Mouse (Mus musculus): Measurements from ENCODE around the gene Trhde.

The Trhde gene

DNA sequence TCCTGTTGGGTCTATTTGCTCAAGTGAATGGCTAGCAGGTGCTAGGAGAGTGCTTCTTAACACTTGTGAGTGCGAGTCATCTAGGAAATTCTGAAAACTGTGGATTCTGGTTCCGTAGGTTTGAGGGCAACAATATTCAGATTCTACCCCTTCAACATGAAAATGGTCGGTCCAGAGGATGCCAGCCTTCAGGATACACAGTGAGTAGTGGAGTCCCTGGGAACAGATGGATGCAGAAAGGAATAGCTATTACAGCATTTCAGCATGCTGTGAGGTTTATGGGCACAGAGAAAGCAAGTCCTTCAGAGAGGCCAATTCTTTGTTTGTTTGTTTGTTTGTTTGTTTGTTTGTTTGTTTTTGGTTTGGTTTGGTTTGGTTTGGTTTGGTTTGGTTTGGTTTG lies 65.7 kb downstream of the Trhde start:
- DNase-seq (ENCODE audit: low read depth, low spot score): no peak

DNA sequence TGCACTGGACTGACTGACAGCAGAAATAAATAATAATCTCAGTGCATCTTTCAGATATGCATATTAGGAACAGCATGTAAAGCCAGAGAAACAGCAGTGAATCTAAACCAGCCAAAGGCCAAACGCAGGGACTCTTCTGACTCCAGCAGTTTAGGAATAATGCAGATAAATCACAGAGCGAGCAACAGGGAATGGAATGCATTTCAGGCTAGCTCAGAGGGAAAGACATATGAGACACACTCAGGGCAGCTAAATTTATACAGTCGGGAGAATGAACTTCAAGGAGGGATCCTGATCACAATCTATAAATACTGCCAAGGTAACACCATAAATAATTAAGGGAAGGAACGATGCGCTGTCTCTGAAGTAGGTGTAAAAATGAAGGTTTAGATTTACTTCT lies 66.4 kb downstream of the Trhde start:
- no peak for DNase-seq (ENCODE audit: low read depth, low spot score)

DNA sequence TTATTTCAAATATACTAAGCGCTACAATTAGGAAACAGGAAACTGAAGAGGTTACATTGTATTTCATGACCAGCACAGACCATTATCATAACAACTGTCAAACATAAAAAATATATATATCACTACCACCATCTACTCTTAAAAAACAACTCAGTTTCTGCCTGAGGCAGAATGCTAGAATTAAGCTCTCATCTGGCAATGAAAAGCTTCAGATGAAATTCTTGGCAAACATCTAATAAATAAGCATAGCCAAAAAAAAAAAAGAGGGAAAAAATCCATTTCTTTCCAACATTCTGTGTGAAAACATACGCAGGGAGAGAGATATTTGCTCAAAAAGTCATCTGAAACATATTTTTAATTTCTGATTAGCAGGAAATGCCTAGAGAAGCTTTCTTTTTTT lies 67.0 kb downstream of the Trhde start:
- DNase-seq (ENCODE audit: low read depth, low spot score): no peak

DNA sequence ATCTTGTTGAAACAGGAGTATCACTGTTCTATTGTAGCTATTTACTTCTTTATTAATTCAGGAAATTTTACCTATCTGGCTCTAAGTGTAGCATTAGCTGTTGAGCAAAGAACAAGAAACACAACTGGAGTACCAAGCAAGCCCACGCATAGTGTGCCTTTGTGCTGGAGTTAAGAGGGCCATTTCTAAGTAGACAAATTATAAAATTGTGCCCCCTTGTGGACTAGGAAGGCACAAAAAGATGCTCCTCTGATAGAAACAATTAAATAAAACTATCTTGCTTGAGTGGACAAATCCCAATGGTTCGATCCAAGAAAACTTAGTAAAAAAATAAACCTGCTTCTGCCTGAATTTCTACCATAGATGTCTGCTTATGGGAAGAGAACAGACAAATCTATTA lies 76.5 kb downstream of the Trhde start:
- DNase-seq (ENCODE audit: low read depth, low spot score): peak; percentile 11

DNA sequence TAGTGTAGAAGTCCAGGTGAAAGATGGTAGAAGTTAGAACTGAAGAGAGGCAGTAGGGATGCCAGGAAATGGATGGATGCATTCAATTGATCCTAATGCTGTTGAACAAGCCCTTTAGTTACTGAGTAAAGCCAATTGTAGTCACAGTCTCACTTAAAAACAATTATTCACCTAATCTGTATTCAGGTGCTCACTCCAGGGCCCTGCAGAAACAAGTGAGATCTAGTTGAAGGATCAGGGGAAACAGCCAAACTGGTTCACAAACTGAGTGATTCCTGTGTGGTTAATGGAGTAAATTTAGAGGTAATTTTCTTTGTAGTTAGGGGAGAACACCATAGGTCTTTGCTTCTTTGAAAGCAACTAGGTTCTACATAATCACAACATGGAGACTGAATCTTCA lies 100.3 kb downstream of the Trhde start:
- DNase-seq (ENCODE audit: low read depth, low spot score): no peak

DNA sequence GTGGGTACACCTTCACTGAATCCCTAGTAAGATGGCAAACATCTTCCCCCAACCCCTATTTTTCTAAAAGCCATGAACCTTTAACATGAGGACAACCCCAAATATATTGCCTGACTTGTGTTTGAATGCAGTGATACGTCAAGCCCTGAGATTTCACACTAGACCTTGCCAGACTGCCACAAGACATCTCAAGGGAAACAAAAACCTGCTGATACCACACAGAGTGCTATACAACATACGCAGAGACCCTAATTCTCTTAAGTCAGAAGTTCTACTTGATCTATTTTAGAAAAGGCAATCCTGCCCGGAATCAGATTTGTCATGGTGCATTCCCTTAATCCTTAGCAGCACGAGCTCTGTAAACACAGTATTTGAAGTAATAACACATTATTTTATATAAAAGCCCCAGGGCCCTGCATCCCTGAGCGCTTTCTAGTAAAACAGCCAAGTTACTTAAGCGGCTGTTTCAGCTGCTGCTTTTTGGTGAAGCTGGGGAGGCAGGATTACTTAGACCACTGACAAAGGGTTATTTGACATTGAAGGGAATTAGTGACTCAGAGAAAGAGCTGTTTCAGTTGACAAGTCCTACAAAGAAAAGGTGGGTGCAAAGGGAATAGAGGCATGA lies 130.2 kb downstream of the Trhde start:
- DNase-seq (ENCODE audit: low read depth, low spot score): no peak

DNA sequence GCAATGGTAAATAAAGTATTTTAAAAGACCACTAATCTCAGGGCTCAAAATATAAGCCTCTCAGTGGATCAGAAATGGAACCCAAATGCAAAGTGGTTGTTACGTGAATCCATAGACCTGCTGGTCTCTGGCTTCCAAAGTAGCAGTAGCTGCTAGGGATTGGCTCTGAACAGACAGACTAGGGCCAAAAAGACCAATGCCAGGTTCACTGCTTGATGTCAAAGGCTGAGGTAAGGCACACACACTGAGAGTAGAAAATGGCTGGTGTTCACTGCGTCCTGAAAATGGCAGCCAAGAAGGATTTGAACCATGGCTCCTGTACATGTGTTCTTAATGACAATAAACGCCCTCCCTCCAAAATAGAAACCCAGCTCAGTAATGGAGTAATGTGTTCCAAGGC lies 209.1 kb downstream of the Trhde start:
- DNase-seq (ENCODE audit: low read depth, low spot score): no peak

DNA sequence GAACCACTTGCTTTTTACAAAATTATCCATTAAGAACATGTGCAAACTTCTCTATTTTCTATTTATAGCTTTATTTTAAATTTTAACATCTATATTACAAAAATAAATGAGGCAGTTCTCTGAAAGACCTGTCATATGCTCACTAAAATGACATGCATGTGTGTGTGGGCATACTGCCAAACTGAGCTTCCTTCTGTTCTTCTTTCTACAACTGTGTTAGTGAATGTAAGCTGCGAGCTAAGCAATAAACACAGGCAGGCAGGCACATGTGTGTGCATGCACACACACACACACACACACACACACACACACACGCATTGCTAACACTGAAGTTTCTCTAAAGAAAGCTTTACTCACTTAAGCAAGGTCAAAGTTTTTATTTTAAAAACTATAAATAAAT lies 223.2 kb downstream of the Trhde start:
- no peak for DNase-seq (ENCODE audit: low read depth, low spot score)

DNA sequence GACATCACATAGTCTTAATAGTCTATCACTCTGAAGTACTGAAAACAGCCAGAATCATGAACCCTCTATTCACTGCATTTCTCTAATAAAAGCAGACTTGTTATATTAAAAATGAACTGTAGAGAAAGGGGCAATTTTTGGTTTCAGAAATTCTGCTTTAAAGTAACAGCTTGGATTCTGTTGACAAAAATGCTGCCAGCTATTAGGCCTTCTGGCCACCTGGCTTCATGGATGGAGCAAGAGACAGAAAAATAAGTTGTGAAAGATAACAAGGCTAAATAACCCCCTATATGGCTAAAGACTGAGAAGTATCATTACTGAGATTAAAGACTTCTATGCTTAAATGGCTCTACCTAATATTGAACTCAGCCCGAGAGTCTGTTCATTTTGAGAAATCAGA lies 234.2 kb downstream of the Trhde start:
- no peak for DNase-seq (ENCODE audit: low read depth, low spot score)

DNA sequence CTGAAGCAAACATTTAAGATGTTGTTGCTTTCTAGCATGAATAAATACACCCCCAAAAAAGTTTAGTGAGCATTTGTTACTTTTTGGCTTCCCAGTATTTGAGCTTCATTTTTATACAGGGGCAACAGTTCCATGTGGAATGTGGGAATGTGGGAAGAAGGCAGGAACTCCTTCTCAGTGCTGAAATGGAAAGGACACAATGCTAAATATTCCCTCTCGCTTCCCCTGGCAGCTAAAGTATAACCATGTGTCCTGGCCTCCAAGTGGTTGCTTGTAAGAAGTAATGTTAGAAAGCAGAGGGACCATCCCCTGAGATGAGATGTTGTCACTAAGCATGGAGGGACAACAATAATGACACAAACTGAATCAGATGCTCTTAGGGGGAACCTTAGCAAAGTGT lies 292.9 kb downstream of the Trhde start:
- DNase-seq (ENCODE audit: low read depth, low spot score): no peak

DNA sequence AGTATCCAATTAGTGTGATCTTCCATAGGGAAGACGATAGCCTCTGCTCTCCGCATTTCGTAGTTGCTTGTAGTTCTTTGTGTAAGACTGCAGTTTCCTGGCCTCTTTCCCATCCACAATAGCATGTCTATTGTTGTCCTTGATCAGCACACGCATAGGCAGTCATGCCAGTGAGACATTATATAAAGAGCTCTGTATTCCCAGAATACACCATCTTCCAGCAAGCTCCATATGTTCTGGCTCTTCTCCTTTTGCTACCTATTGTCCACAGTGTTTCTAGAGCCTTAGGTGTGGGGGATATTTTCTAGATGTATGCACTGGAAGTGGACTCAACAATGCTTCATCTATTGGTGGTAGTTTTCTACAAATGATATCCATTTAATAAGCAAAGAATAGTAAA lies 313.3 kb downstream of the Trhde start:
- no peak for DNase-seq (ENCODE audit: low read depth, low spot score)

DNA sequence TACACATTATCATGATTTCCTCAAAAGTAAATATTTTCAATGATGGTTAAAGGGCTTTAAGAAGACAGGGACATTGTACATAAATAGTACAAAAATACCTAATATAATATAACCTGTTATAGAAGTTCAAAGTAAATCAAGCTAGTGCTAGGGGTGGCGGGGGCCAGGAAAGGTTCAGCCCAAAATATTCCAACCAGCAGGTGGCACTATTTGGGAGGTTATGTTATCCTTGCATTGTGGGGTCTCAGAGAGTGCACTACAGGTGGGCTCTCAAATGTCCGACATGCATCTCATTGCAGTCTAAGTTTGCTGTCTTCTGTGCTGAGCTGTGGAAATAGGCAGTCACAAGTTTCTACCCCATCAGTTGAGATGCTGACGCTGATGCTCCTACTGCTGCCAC lies 346.5 kb downstream of the Trhde start:
- DNase-seq (ENCODE audit: low read depth, low spot score): no peak

DNA sequence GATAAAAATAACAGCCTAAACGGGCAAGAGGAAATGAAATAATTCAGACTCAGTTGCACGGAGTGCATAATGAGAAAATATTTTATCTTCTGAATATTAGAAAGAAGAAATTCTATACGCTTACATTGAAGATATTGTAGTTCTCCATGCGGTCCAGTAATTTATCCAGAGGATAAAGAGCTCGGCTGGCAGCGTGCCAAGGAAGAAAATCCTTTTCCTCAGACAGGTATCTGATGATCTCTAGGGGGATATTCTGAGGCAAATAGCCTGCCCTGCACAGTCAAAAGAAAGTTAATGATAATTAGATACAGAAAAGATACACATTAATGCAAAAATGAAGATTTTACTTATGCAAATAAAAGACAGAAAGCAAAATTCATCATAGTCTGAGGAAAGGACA lies 354.0 kb downstream of the Trhde start:
- DNase-seq (ENCODE audit: low read depth, low spot score): no peak

DNA sequence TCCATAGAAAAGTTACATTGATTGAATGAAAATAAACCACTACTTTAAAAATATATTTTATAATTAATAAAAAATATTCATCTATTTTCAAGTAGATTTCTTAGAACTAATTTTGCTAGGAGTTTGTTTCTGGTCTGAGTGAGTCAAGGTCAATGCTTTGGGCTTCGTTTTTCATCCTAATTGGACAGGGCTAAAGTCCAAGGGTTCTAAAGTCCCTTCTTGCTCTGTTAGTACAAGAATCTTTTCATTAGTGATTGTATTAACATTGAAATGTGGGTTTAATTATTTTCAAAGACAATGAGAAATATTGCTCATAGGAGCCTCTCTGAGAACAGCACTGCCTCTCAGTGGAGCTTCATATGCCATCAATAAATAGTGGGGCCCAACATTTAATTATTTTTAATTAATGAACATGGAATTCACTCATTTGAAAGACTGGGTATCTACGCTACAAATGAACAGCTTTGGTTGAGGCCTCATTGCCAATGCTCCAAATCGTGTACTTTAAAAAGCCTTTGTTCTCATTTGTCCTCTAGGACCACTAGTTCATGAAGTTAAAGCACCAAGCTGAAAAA lies 383.1 kb downstream of the Trhde start:
- DNase-seq (ENCODE audit: low read depth, low spot score): no peak

DNA sequence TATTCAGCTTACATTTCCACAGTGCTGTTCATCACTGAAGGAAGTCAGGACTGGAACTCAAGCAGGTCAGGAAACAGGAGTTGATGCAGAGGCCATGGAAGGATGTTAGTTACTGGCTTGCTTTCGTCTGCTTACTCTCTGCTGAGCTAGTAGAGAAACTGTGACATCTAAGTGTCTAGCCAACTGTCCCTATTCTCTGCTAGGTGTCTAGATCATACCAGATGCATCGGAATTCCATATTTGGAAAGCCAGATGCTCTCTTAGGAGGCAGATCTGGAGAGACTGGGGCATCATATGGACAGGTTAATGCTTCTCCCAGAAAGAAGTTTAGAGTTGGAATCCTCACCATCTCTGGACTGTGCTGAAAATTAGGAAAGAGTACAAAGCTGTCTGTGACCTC lies 386.4 kb downstream of the Trhde start:
- DNase-seq (ENCODE audit: low read depth, low spot score): no peak

DNA sequence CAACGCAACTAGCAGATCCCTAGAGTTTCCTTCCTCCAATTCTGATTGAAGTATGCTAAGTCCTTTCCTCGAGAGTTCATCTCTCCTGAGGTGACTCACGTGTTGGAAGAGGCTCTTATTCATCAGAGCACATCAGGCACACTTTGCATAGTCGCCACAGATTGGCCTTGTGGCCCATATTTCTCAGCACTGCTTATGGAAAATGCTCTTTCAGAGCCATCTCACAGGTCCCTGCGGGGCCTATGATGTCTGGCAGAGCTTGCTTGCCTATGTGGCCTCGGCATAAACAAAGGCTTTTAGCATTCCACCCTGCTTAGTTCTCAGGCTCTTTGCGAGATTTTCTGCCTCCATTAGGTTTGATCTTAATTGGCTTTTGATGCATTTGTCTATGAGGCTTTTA lies 396.8 kb downstream of the Trhde start:
- DNase-seq (ENCODE audit: low read depth, low spot score): no peak

DNA sequence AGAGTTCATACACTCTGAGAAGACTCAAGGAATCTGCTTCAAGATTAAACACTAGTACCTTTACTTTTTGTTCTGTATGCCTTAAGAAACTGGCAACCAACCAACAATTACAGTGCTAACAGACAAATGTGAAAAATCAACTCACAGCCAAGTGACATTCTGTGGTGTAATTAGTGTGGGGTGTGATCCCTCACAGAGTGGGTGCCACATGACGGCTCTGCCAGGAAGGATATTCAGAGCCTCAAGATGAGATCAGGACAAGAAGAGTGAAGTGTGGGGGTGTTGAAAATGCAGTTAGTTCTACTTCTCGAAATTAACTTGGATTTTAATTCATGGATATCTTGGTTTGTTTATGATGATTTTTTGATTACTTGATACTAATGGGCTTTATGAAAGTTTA lies 398.3 kb downstream of the Trhde start:
- DNase-seq (ENCODE audit: low read depth, low spot score): no peak

DNA sequence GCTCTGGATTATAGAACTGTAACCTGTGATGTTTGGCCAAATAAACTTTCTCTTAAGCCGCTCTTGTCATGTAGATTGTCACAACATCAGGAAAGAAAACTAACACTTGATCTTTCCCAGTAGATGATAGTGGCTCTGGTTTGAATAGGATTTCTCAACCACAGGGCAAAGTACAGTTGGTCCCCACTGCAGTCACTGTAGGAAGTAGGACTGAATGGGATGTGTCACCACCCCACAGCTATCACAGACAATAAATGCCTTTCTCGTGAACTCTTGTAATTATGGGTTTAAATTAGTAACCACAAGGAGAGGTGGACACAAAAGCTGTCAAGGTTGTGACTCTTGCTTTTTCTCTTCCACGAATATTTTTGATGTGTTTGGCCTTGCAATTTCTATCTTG lies 431.3 kb downstream of the Trhde start:
- DNase-seq (ENCODE audit: low read depth, low spot score): no peak

DNA sequence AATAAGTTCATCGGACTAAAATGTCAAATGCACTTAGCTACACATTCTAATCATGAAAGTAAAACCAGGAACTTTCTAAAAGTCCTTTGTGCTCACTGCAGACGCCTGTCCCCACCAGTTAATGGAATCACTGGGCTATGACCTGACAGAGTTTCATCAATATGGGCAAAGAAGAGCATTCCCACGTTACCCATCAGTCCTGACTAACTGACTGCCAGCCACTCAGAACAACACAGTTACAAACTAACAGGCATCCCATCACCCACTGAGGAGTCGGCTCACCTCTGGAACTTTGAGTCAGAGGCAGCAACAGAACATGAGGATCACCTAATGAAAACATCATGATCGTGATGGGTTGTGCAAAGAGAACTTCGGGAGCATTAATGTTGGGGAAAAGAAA lies 438.7 kb downstream of the Trhde start:
- DNase-seq (ENCODE audit: low read depth, low spot score): no peak

DNA sequence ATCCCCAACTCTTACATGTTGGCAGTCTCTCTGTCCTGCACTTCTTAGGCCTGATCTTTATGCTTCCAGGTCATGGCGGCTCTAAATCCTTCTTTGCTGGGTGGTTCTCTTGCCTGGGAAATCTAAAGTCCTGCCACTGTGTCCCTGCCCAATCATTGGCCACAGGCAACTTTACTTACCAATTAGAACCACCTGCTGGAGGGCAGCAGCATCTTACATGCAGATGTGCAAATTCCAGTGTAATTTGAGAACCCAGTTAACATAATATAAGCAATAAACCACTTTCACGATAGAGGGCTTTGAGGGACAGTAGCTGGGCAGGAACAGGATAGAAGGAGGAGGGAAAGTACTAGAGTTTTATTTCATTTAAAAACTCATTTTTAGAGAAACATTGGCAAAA lies 439.5 kb downstream of the Trhde start:
- no peak for DNase-seq (ENCODE audit: low read depth, low spot score)

Measured in 3T3-L1 (cell line).